Mouse (Mus musculus): ENCODE measurements at regions not wholly inside any gene's neighbourhood (a gene's known extent, or its start where the extent isn't known, plus 50 kb on each side); places are given as distances from the start of the nearest gene placed in this dataset.
A peak's percentile ranks its signal among the peaks of the same experiment; 100 is the strongest.

DNA sequence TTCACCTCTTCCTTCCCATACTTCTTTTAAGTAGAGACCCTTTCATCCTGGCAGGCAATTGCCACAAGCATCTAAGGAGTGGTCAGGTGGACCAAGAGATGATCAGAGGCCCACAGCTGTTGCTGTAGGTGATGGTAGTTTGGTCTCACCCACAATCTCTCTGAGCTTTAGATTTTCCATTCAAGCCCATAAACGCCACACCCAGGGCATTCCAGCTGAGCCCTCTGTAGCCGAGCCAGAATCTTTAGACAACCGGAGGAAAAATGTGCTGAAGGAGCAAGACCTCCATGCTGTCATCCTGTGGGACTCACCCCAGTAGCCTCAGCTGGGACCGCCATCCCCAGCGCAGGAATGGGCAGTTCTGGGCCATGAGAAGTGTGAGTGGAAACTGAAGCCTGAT, 93.7 kb upstream of the Dlx2 start:
- no peak for DNase-seq (ENCODE audit: low spot score in 2 of 2)

GRCm38 (mm10) chr2:71644038-71644470, 97.5 kb upstream of the Dlx2 start:
- peak in 1 of 2 experiments; percentile 47 for DNase-seq (ENCODE audit: low spot score in 2 of 2)

- DNase-seq (ENCODE audit: low spot score in 2 of 2): no peak
Measured at GRCm38 (mm10) chr2:71647914-71648497, 97.4 kb upstream of the Itga6 start.

- no peak for DNase-seq (ENCODE audit: low spot score in 2 of 2)
Measured at GRCm38 (mm10) chr2:71651662-71652061, 93.8 kb upstream of the Itga6 start.

DNA sequence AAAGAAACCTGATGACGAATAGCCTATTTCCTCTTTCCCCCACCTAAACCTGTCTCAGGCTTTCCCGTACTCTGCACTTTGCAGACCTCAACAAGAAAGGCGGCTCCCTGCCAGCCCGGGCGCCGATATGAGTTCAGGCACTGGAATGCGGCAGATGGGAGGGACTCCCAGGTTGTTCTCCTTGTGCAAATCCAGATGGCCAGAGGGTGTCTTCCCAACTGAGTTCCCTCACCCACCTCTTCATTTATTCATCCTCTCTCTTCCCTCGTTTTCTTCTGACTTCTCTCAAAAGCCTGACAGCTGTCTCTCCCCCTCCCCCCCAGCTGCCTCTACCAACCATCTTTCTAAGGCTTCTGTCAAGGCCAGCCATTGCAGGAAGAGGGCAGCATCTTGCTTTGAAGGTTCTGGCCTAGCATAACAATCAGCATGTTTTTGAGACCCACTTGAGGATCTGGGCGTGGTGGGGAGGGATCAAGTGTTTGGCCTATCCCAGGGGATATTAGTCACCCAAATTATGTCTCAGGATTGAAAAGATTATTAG, 93.1 kb upstream of the Itga6 start:
- DNase-seq (ENCODE audit: low spot score in 2 of 2): no peak

DNA sequence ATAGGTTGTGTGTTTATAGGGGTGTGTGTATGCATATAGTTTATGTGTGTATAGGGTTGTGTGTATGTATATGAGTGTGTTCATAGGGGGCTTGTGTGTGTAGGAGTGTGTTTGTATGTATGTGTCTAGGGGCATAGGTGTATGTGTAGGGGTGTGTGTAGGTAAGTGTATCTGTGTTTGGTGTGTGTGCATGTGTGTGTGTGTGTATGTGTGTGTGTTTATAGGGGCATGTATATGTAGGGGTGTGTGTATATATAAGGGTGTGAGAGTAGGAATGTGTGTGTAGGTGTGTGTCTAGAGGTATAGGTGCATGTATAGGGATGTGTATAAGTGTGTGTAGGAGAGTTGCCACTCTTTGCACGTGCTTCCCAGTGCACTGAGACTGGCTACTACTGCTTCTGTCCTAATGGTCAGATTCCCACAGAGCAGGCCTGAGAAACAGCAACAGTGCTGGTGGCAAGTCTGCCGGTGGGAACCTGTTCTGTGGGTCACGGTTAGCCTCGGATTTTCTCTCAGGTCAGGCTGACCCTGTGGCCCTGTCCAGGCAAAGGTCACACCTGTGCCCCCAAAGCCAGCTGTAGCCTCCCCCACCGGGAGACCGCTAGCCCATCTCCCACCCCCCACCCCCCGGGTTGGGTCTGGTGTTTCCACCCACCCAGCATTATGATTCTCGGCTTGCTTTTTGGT, 90.5 kb upstream of the Itga6 start:
- DNase-seq (ENCODE audit: low spot score in 2 of 2): no peak

DNA sequence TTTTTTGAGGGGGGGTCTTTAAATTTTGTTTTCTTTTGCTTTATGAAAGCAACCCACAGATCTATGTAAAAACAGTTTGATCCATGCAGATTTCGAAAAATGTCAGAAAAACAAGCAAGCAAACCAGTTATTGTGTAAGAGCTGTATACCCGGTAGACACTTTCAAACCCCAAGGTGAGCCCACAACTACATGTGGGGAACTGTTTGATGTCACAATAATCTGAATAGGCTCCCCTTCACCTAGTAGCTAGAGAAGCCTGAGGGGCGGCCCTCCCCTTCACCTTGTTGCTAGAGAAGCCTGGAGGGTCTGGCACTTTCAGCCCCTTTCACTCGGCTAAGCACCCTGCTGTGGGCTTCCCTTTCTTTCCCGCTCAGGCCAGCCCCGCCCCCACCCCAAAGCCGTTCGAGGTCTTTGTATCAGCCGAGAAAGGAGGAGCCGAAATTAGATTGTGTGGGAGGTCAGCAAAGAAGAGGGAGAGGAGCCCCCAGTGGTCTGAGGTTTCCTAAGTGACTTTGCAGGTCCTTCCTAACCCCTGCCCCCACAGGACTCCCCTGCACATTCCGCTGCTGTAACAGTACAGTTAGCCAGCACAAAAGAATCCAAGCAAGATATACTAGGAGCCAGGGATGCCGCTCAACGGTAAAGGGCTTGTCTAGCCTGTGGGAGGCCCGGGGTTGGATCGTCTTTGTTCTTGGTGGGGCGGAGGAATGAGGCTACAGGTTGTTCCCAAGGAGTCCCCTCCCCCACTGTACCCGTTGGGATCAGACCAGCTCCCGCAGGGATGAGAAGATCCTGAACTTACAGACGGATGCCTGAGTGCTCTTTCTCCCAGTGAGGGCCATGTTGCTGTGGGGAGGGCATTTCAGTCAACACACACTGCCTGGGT, 89.7 kb upstream of the Itga6 start:
- DNase-seq (ENCODE audit: low spot score in 2 of 2): no peak

GRCm38 (mm10) chr2:71656611-71657244, 88.7 kb upstream of the Itga6 start:
- DNase-seq (ENCODE audit: low spot score in 2 of 2): no peak

DNA sequence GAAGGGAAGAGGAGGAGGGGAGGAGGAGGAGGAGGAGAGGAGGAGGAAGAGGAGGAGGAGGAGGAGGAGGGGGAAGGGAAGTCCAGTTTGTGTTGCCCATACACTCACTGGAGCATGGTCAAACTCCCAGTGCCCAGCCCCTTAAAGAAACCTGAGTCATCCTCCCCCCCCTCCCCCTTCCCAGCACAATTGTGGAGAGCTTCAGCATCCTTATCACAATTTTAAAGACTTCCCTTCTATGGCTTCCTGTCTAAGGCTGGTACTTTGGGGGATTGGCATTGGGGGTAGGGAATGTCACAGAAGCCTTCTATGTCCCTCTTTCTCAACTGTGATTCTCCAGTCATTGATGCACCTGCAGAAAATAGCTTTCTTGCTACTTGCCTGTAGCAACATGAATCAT, 84.0 kb upstream of the Itga6 start:
- no peak for DNase-seq (ENCODE audit: low spot score in 2 of 2)

DNA sequence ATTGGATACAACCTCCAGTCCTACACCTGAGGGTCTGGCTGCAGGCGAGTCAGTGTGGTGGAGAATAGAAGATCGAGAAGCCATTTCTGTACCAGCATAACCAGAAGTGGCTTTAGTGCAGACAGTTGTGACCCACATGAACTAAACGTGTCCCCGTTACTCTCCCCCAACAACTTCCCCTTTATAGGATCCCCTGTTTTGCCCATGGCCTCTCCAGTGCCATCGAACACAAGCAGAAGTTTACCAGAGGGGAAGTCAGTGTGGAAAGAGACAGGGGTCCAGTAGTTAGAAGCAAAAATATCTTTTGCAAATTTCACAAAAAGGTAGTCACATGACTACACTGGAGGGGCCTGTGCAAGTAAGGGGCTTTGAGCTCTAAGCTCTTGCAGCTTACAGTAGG, 83.4 kb upstream of the Itga6 start:
- DNase-seq (ENCODE audit: low spot score in 2 of 2): no peak

GRCm38 (mm10) chr2:71663453-71663852, 82.0 kb upstream of the Itga6 start:
- no peak for DNase-seq (ENCODE audit: low spot score in 2 of 2)

- no peak for DNase-seq (ENCODE audit: low spot score in 2 of 2)
Measured at GRCm38 (mm10) chr2:71666927-71667326, 78.5 kb upstream of the Itga6 start.

- no peak for DNase-seq (ENCODE audit: low spot score in 2 of 2)
Measured at GRCm38 (mm10) chr2:71667746-71668145, 77.7 kb upstream of the Itga6 start.

- DNase-seq (ENCODE audit: low spot score in 2 of 2): no peak
Measured at GRCm38 (mm10) chr2:71670228-71670790, 75.1 kb upstream of the Itga6 start.

- no peak for DNase-seq (ENCODE audit: low spot score in 2 of 2)
Measured at GRCm38 (mm10) chr2:71670882-71671281, 74.5 kb upstream of the Itga6 start.

GRCm38 (mm10) chr2:71673087-71673920, 72.1 kb upstream of the Itga6 start:
- no peak for DNase-seq (ENCODE audit: low spot score in 2 of 2)

- DNase-seq (ENCODE audit: low spot score in 2 of 2): no peak
Measured at GRCm38 (mm10) chr2:71680746-71681145, 64.7 kb upstream of the Itga6 start.

GRCm38 (mm10) chr2:71681148-71681547, 64.3 kb upstream of the Itga6 start:
- no peak for DNase-seq (ENCODE audit: low spot score in 2 of 2)

- DNase-seq (ENCODE audit: low spot score in 2 of 2): no peak
Measured at GRCm38 (mm10) chr2:71683375-71683774, 62.0 kb upstream of the Itga6 start.

DNA sequence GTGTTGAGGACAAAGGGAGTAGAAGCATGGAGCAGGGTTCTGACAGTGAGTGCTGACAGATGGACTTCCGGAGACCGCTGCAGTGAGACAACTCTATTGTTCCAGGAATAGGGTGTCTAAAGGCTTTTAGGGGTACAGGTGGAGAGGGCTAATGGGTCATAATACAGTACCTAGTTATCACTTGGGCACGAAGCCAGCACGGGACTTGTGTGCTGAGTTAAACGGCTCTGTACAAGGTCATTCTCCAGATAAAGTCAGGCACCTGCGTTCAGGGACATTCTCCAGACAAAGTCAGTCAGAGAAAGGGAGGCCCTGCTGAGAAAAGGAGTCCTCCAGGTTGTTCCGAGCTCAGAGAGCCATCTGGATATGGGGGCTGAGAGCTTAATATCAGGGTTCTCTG, 60.2 kb upstream of the Itga6 start:
- no peak for DNase-seq (ENCODE audit: low spot score in 2 of 2)

DNA sequence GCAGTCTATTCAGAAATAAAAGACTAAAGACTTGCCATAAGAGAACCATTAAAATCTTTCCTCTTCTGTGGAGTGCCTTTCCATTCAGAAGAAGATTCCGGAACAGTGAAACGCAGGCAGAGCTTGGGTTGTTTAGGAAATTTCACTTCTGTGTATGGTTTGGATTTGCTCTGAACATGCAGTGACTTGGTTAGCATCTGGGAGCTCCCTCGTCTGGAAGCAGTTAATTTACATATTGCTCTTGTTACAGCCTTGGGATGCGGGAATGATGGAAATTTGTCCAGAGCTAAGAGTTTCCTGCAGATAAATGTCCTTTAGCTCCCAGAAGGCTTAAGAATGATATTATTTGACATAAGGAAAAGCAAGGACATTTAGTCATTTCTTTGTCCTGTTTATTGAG, 56.4 kb upstream of the Itga6 start:
- DNase-seq (ENCODE audit: low spot score in 2 of 2): no peak
